In genomic region chr9:98529776-98530175, GRCm38 (mm10) we compare ENCODE assay signal across 24 mouse cellular contexts. TPM values are rescaled to one million over a fixed set of nuclear protein-coding genes. Genes with fewer than 3 reads are reported as not detected.
A peak's percentile ranks its signal among the peaks of the same experiment; 100 is the strongest.
DNase-seq lines count a peak whose midpoint lies in the region; ATAC-seq and TF ChIP-seq lines count a peak whose summit lies in the region.
"Had no signal": no experiment of that assay in that cellular context is flagged by ENCODE, and none has a peak within 500 bp of the region (broad histone marks: within the 10 kb centered on the region; RNA-seq: fewer than 3 reads in every experiment).

No protein-coding gene starts in this region.

- H3K27ac ChIP-seq in forebrain, embryonic 16.5 days (ENCODE audit: low read length) = peak overlapping the region; percentile 13; the same call in 1 of the 2 replicates
- H3K27ac ChIP-seq in forebrain, embryonic 13.5 days = no peak overlapping the region; the same call in 1 of the 2 replicates
- no peak overlapping the region for H3K27ac ChIP-seq in cerebellum, adult 2 months (ENCODE audit: insufficient read depth, low read length)
- H3K27ac ChIP-seq: embryonic facial prominence, embryonic 12.5 days; heart, embryonic 15.5 days; hindbrain, embryonic 15.5 days had no signal

- no peaks in the 10 kb centered on the region for H3K27me3 ChIP-seq in forebrain, embryonic 16.5 days (replicated peaks; ENCODE audit: control insufficient read depth, insufficient read depth, low read length)
- H3K27me3 ChIP-seq in forebrain, embryonic 13.5 days = no peaks in the 10 kb centered on the region
- H3K27me3 ChIP-seq in cerebellum, adult 2 months (ENCODE audit: control insufficient read depth, insufficient read depth, low read length) = no peaks in the 10 kb centered on the region
- H3K27me3 ChIP-seq: embryonic facial prominence, embryonic 12.5 days; heart, embryonic 15.5 days; hindbrain, embryonic 15.5 days had no signal

- H3K4me1 ChIP-seq in forebrain, embryonic 16.5 days (replicated peaks; ENCODE audit: control insufficient read depth, insufficient read depth, low read length) = peaks cover 26% of the 10 kb centered on the region
- H3K4me1 ChIP-seq in forebrain, embryonic 13.5 days = peaks cover 30% of the 10 kb centered on the region
- H3K4me1 ChIP-seq in cerebellum, adult 2 months (ENCODE audit: control insufficient read depth, insufficient read depth, low read length) = no peaks in the 10 kb centered on the region
- H3K4me1 ChIP-seq: embryonic facial prominence, embryonic 12.5 days had no signal

- no peaks in the 10 kb centered on the region for H3K9me3 ChIP-seq in forebrain, embryonic 16.5 days (ENCODE audit: control insufficient read depth, low read length)
- no peaks in the 10 kb centered on the region for H3K9me3 ChIP-seq in forebrain, embryonic 13.5 days (replicated peaks)
- H3K9me3 ChIP-seq: embryonic facial prominence, embryonic 12.5 days; heart, embryonic 15.5 days; hindbrain, embryonic 15.5 days had no signal

- H3K4me2 ChIP-seq in forebrain, embryonic 16.5 days (ENCODE audit: low read length) = no peak overlapping the region
- H3K4me2 ChIP-seq in forebrain, embryonic 13.5 days = no peak overlapping the region
- H3K4me2 ChIP-seq: embryonic facial prominence, embryonic 12.5 days; heart, embryonic 11.5 days; heart, embryonic 15.5 days; hindbrain, embryonic 15.5 days had no signal

- no peaks in the 10 kb centered on the region for H3K36me3 ChIP-seq in forebrain, embryonic 16.5 days (ENCODE audit: control insufficient read depth, insufficient read depth)
- no peaks in the 10 kb centered on the region for H3K36me3 ChIP-seq in forebrain, embryonic 13.5 days (ENCODE audit: poor library complexity, severe bottlenecking)
- H3K36me3 ChIP-seq: embryonic facial prominence, embryonic 12.5 days; heart, embryonic 15.5 days; hindbrain, embryonic 15.5 days had no signal

- no peak overlapping the region for H3K4me3 ChIP-seq in forebrain, embryonic 16.5 days (replicated peaks; ENCODE audit: low read length)
- no peak overlapping the region for H3K4me3 ChIP-seq in forebrain, embryonic 13.5 days
- no peak overlapping the region for H3K4me3 ChIP-seq in cerebellum, adult 2 months (replicated peaks; ENCODE audit: insufficient read depth, low read depth, low read length)
- H3K4me3 ChIP-seq: embryonic facial prominence, embryonic 12.5 days; heart, embryonic 15.5 days; hindbrain, embryonic 15.5 days had no signal

- TF ChIP-seq CTCF in cerebellum, adult 2 months (IDR thresholded peaks at IDR 0.05; ENCODE audit: borderline replicate concordance, insufficient read depth, low read depth, low read length) = no peak

- H3K9ac ChIP-seq in forebrain, embryonic 16.5 days (replicated peaks; ENCODE audit: low read depth, low read length) = no peak overlapping the region
- no peak overlapping the region for H3K9ac ChIP-seq in forebrain, embryonic 13.5 days
- H3K9ac ChIP-seq: embryonic facial prominence, embryonic 12.5 days; heart, embryonic 15.5 days; hindbrain, embryonic 15.5 days had no signal

- 50% methylated on average over 4 of the region's 4 CpGs for WGBS in forebrain, embryonic 16.5 days
- WGBS in forebrain, embryonic 13.5 days = 71% methylated on average over 4 of the region's 4 CpGs
- 39% methylated on average over 4 of the region's 4 CpGs for WGBS in cerebellum, adult 2 months

- DNase-seq in layer of hippocampus, adult 8-10 months (ENCODE audit: low spot score in 2 of 2) = peak; percentile 14 to 38
- no peak for DNase-seq in layer of hippocampus, adult 11-12 months (ENCODE audit: low spot score)
- DNase-seq in layer of hippocampus, postnatal 36 days = peak; percentile 10 to 31
- DNase-seq in cerebellum, adult 2 months = no peak
- DNase-seq in heart, adult 11 months = no peak
- DNase-seq: adrenal gland, adult 2 months; adrenal gland, postnatal 25 days; cerebellum, adult 11 months; cerebellum, adult 9-10 months; cerebellum, postnatal 25 days; gastrocnemius, postnatal 36 days; heart, adult 18-20 months; heart, postnatal 14 days had no signal

- TF ChIP-seq POLR2A in cerebellum, adult 2 months (IDR thresholded peaks at IDR 0.05; ENCODE audit: borderline replicate concordance, insufficient read depth, low read length) = no peak

- ATAC-seq in forebrain, embryonic 16.5 days = no peak
- no peak; the same call in 1 of the 2 replicates for ATAC-seq in forebrain, embryonic 13.5 days
- ATAC-seq: intestine, embryonic 16.5 days had no signal

RNA-seq across cellular contexts. Expression of gene Copb2, which starts 33.7 kb away (rescaled TPM):
- 132 and 147 TPM in 2 replicates for polyA plus RNA-seq in forebrain, embryonic 16.5 days (2015; fragmentation: Nextera tagmentation; extraction: Ambion mirVana)
- 122 and 134 TPM in 2 replicates for polyA plus RNA-seq in forebrain, embryonic 13.5 days (2015; fragmentation: Nextera tagmentation; extraction: Ambion mirVana)
- 10 to 100 TPM; 89.5 to 93.9 (median 92.0) TPM for total RNA-seq in layer of hippocampus, adult 8-10 months (2022)
- 10 to 100 TPM; 90.3 to 91.9 TPM for total RNA-seq in layer of hippocampus, postnatal 36 days (2021)
- polyA plus RNA-seq in cerebellum, adult 2 months (2012; rRNA removed) = 68.9 and 69.6 TPM in 2 replicates

RNA-seq across cellular contexts. Expression of gene Rbp2, which starts 43.9 kb away (rescaled TPM):
- not detected in 2 replicates for polyA plus RNA-seq in forebrain, embryonic 16.5 days (2015; fragmentation: Nextera tagmentation; extraction: Ambion mirVana)
- polyA plus RNA-seq in forebrain, embryonic 13.5 days (2015; fragmentation: Nextera tagmentation; extraction: Ambion mirVana) = not detected in 2 replicates
- not detected for total RNA-seq in layer of hippocampus, adult 8-10 months (2022)
- not detected for total RNA-seq in layer of hippocampus, postnatal 36 days (2021)
- 0.29 TPM in 1 of 2 replicates, not detected in the other for polyA plus RNA-seq in cerebellum, adult 2 months (2012; rRNA removed)
- total RNA-seq: adrenal gland, adult 2 months; adrenal gland, postnatal 25 days; ES-E14; gastrocnemius, adult 8-10 months; gastrocnemius, postnatal 36 days; heart, adult 18-20 months; heart, postnatal 14 days; hematopoietic stem cell, adult 5-6 weeks had no signal
- polyA plus RNA-seq: adrenal gland, adult 2 months; cortical plate, adult 2 months had no signal

Comparison
In these comparisons a context has a peak if more than half of its experiments do, and no peak if none do; other contexts are left out.
1. DNase-seq: peak in layer of hippocampus, adult 8-10 months (2 of 2) and layer of hippocampus, postnatal 36 days (2 of 2); none in layer of hippocampus, adult 11-12 months (single experiment), cerebellum, adult 2 months (0 of 2) and heart, adult 11 months (single experiment).